Mouse (Mus musculus): ENCODE data around the gene Repin1. TPM values are rescaled to one million over a fixed set of nuclear protein-coding genes. Genes with fewer than 3 reads are reported as not detected.
"Not testable (repeated sequence)": the region's sequence is repeated elsewhere in the genome, so short reads cannot be mapped to it uniquely, and the experiment has no call there.

The Repin1 gene
- polyA plus RNA-seq, 1 experiment from 2014 or later: 15.5 TPM

GRCm38 (mm10) chr6:48579215-48579648, 14.5 kb upstream of the Repin1 start:
- DNase-seq (ENCODE audit: low spot score): no peak

GRCm38 (mm10) chr6:48581257-48581656, 12.4 kb upstream of the Repin1 start:
- DNase-seq (ENCODE audit: low spot score): no peak

- peak; percentile 66 for DNase-seq (ENCODE audit: low spot score)
Measured at GRCm38 (mm10) chr6:48582037-48582436, 11.6 kb upstream of the Repin1 start.

DNA sequence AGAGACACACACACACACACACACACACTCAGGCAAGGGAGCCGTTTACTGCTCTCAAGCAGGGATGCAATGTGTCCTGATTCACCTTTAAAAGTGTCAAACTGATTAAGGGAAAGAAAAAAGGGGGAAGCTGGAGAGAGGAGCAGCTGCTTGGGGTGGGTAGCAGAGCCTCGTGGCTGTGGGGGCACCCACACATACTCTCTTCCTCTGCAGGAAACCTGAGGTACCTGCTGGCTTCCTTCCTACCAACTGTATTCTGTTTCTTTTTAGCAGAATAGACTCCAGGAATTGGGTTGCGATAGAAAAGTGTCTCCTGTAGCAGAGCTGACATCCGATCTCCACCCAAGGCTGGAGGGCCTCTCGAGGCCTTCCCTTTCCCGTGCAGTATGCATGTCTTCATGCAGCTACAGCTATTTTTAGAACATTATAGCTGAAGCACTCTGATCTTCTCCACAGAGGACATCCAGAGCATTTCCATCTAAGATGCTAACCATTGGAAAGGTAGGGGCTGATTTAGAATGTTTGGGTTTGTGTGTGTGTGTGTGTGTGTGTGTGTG, 4.4 kb upstream of the Repin1 start, which contains the start of gene Gm45021:
Gene Gm45021, plus strand, starts transcription at position 417 of the 557 bp plus-strand sequence.
- peak; percentile 24 for DNase-seq (ENCODE audit: low spot score)

GRCm38 (mm10) chr6:48591221-48591845, 2.4 kb upstream of the Repin1 start:
- no peak for DNase-seq (ENCODE audit: low spot score)

DNA sequence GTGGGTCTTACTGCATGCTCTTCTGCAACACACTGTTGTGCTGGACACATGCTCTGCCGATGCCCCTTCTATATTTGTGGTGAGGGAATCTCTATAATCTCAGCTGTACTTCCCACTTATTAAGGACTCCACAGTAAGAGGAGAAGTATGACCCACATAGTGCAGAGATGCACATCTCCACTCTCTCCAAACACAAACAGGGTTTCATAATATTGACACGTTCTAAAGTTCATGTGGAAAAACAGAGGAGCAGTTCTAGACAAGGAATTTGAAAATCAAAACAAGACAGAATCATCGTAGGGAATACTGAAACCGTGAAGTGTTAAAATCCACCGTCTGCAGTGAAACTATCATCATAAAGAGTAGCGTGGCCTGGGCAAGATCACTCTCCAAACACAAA, 1.8 kb upstream of the Repin1 start:
- DNase-seq (ENCODE audit: low spot score): no peak

GRCm38 (mm10) chr6:48594043-48594738, 508 bp downstream of the Repin1 start:
- DNase-seq (ENCODE audit: low spot score): peak; percentile 65

DNA sequence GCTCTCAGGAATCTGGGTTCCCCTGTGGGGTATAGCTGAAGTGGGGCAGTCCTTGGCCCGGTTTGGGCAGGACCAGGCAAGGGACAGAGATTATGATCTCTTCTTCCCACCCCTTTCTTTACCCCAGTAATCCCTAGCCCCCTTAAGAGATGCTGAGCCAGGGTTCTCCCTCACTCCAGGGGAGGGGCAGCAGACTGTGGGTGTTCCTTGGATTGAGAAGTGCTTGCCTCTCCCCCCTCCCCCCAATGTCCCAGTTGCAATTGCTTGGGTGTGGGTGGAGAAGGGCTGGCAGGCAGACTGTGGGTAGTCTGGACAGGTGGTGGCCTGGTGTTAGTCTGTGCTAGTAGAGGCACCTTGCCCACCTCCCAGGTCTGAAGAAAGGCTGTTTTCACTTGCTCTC, 1.6 kb downstream of the Repin1 start:
- no peak for DNase-seq (ENCODE audit: low spot score)

DNA sequence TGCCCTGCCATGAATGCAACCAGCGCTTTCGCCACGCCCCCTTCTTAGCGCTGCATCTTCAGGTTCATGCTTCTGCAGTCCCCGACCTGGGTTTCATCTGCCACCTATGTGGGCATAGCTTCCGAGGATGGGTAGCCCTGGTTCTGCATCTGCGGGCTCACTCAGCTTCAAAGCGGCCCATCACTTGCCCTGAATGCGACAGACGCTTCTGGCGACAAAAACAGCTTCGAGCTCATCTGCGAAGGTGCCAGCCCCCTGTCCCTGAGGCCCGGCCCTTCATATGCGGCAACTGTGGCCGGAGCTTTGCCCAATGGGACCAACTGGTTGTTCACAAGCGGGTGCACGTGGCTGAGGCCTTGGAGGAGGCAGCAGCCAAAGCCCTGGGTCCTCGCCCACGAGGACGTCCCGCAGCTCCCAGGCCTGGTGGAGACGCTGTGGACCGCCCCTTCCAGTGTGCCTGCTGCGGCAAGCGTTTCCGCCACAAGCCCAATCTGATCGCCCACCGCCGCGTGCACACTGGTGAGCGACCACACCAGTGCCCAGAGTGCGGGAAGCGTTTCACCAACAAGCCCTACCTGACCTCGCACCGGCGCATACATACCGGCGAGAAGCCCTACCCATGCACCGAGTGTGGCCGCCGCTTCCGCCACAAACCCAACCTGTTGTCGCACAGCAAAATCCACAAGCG, 3.0 kb downstream of the Repin1 start:
- no peak for DNase-seq (ENCODE audit: low spot score)

GRCm38 (mm10) chr6:48597233-48597625, 3.5 kb downstream of the Repin1 start:
- DNase-seq (ENCODE audit: low spot score): no peak

DNA sequence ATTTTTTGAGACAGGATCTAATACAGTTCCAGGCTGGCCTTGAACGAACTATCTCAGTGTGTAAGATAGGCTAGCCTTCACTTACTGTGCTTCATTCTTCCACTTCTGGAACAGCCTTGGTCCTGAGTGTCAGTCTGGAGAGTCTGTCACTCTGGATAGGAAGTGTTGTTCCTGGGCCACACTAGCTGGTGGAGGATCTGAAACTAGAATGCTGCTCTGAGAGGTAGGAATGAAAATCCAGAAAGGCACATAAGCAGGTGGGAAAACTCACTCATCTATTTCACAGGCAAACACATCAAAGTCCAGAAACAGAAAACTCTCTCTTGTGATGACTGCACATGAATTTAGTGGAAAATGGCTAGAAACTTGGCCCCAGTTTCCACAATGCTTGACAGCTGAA, 6.9 kb downstream of the Repin1 start:
- no peak for DNase-seq (ENCODE audit: low spot score)

DNA sequence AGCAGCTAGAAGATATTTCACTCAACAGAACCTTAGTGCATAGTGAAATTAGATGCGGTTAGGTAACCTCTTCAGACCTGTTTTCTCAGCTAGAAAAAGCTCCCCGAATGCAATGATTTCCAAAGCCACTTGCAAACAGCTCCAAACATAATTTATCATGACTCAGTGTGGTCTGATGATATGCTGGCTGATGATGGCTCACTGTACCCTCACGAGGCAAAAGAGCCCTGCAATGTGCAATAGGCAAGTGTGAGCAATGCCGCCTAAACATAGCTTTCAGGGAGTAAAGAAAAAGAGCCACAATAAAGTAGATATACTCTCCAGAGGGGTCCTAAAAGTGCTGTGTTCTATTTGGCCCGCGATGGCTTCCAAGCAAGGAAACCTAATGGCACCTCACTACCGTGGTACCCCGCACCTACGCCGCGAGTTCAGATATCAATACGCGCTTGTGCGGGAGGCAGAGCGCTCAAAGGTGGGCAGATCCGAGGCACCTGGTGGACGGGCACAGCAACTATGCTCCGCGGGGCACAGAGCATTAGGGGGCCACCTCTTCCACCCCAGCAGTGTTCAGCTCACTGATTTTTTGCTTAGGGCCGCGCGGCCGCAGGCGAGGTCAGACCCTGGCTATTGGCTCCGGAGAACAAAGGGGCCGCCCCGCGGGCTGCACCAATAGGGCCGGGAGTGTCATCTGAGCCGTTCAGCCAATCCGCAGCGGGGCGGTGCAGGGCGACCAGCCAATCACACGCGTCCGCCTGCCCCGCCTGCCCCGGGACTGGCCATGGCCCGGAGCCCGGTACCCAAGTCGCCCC, 7.8 kb downstream of the Repin1 start, which contains the start of gene Zfp775:
Gene Zfp775, plus strand, starts transcription at position 793 of the 809 bp plus-strand sequence.
- peak; percentile 92 for DNase-seq (ENCODE audit: low spot score)

- DNase-seq (ENCODE audit: low spot score): no peak
Measured at GRCm38 (mm10) chr6:48602080-48602741, 8.5 kb downstream of the Repin1 start.

DNA sequence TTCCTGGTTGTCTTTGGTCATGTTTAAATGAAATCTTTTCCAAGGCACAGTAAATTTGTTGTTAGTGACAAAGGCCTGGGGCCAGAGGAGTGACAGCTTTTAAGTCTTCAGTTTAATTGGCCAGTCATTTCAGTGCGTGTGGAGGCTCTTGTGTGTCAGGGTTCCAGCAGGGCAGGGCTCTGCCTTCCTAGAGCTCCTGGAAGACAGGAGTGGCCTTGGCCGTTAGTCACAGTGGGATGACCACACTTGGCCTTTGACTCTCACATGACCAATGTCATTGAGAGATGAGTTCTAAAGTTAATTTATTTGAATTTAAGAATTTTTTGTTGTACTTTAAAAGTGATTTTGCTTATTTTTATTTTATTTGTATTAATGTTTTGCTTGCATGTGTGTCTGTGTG, 14.4 kb downstream of the Repin1 start:
- no peak for DNase-seq (ENCODE audit: low spot score)

GRCm38 (mm10) chr6:48609512-48609911, 15.8 kb downstream of the Repin1 start:
- no peak for DNase-seq (ENCODE audit: low spot score)

- DNase-seq (ENCODE audit: low spot score): no peak
Measured at GRCm38 (mm10) chr6:48610657-48611056, 17.0 kb downstream of the Repin1 start.

GRCm38 (mm10) chr6:48613464-48613863, 19.8 kb downstream of the Repin1 start:
- DNase-seq (ENCODE audit: low spot score): no peak

DNA sequence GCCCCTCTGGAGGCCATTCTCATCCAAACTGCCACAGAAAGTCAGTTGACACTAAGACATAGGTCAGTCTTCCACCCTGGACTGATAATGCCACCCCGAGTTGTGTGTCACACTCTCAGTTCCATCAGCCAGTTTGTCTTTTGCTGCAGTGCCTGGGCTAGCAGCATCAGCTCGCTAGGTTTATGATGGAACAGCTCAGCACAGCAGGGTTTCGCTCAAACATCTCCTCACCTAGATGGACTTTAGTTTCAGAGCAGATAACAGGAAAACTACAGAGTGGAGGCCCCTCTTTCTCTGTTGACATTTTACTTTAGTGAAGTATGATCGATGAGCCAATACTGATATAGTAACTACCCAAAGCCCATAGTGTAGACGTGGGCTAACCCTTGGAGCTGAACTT, 21.1 kb downstream of the Repin1 start:
- DNase-seq (ENCODE audit: low spot score): no peak

DNA sequence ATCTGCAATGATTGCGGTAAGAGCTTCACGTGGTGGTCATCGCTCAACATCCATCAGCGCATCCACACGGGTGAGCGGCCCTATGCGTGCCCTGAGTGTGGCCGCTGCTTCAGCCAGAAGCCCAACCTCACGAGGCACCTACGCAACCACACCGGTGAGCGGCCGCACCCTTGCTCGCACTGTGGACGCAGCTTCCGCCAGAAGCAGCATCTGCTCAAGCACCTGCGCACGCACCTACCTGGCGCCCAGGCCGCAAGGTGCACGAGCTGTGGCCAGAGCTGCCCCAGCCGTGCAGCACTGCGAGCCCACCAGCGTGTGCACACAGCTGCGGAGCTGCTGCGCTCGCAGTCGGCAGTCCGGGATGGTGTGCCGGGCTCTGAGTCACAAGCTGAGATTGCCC, 26.3 kb downstream of the Repin1 start:
- no peak for DNase-seq (ENCODE audit: low spot score)

DNA sequence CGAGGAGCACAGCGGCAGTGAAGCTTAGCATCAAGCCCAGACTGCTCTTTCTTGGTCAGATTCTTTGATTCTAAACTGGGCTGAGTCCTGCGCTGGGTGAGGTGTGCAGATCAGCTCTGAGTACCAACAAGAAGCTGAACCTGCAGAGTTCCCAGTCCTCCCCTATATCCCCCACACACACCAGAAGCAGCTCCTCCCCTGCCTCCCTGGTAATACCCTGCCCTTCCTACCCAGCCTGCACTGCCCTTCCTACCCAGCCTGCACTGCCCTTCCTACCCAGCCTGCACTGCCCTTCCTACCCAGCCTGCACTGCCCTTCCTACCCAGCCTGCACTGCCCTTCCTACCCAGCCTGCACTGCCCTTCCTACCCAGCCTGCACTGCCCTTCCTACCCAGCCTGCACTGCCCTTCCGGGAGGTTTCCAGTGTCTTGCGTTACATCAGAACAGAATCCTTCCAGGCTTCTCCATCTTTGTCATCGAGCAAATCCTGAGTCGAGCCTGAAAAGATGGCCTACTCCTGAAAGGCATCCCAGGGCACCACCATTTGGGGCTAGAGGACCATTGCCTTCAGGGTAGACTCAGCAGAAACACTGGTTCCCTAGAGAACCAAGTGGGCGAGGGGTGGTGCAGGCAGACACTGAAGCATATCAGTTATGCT, 28.6 kb downstream of the Repin1 start:
- not testable (repeated sequence) for DNase-seq (ENCODE audit: low spot score)

Measured in thymus, postnatal 0 days (tissue).